Mouse (Mus musculus): Measurements from ENCODE around the gene Uri1.

Gene Uri1

GRCm38 (mm10) chr7:38024839-38025238 is 1.5 kb upstream of the Uri1 start:
- POLR2A ChIA-PET: interaction anchor here in 2 of 4 experiments (0.8 to 2.0 kb wide), 5 partner anchors 8 to 61 kb away, joined by 3 to 6 read pairs (median 3); no protein-coding TSS in a partner anchor

GRCm38 (mm10) chr7:38019770-38020169 is 3.6 kb downstream of the Uri1 start:
- POLR2A ChIA-PET: interaction anchor here (0.5 to 5.9 kb wide), 38 partner anchors 8 to 164 kb away, joined by 3 to 51 read pairs (median 4); partner anchors contain the start of genes 1600014C10Rik (in 1 of the 4) and Ccne1 (in 1 of the 4)
- CTCF ChIA-PET: interaction anchor here (0.5 to 1.5 kb wide), 10 partner anchors 8 to 181 kb away, joined by 3 to 8 read pairs (median 4); partner anchors contain the start of gene 1600014C10Rik (in 1 of the 4)

More at GRCm38 (mm10) chr7:38024839-38025238, 1.5 kb upstream of the Uri1 start:
- CTCF ChIA-PET: interaction anchor here in 1 of 4 experiments (0.8 kb wide), 1 partner anchor 37 kb away, joined by 3 read pairs; no protein-coding TSS in a partner anchor

- ChIA-PET CTCF (interaction anchor here (0.9 to 1.5 kb wide), 12 partner anchors 9 to 182 kb away, joined by 3 to 8 read pairs (median 3); partner anchors contain the start of gene 1600014C10Rik (in 1 of the 4)), POLR2A (interaction anchor here (0.5 to 5.9 kb wide), 43 partner anchors 8 to 580 kb away, joined by 3 to 51 read pairs (median 4); partner anchors contain the start of genes 1600014C10Rik (in 1 of the 4) and Ccne1 (in 1 of the 4))
Measured at GRCm38 (mm10) chr7:38019369-38019749, 4.0 kb downstream of the Uri1 start.

DNA sequence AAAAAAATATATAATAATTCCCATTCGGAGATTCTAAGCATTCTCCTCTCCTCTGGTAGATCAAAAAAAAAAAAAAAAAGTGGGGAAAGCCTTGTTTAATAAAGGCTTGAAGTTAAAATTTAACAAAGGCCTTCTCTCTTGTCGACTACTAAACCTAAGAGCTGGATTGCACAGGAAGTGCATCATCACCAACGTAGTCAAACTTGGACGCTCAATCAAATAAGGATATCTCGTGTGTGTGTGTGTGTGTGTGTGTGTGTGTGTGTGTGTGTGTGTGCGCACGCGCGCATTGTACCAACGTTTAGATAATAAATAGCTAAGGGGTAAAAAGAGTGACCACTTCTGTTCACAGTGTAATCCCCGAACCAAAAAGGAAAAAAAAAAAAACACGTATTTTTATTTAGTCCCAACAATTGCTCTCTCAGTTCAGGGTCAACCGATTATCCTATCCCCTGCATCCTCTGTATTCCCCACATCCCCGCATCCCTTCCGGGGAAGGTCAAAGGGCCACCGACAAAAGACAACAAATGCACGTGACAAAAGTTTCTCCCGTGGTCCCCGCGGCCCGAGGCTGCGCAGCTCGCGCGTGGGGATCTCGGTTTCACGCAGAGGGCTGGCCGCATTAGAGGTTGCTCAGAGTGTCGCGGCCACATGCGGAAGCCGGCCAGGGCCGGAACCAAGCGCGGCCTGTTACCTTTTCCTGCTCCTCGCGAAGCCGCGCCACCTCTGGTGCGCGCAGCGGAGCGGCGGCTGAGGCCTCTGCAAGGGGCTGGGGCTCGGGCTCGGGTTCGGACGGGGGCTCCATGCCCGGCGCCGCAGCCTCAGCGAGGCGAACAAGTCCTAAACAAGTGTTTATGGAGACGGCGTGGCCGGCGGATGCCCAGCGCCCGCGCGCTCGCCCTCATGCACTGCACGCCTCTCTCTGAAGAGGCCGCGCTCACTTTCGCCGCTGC is 4.7 kb downstream of the Uri1 start:
- POLR2A ChIA-PET: interaction anchor here (0.6 to 5.9 kb wide), 56 partner anchors 9 to 1709 kb away, joined by 3 to 51 read pairs (median 4); partner anchors contain the start of genes 1600014C10Rik (in 1 of the 4) and Ccne1 (in 1 of the 4)
- CTCF ChIA-PET: interaction anchor here (0.5 to 2.0 kb wide), 13 partner anchors 18 to 182 kb away, joined by 3 to 8 read pairs (median 4); partner anchors contain the start of gene 1600014C10Rik (in 1 of the 4)

DNA sequence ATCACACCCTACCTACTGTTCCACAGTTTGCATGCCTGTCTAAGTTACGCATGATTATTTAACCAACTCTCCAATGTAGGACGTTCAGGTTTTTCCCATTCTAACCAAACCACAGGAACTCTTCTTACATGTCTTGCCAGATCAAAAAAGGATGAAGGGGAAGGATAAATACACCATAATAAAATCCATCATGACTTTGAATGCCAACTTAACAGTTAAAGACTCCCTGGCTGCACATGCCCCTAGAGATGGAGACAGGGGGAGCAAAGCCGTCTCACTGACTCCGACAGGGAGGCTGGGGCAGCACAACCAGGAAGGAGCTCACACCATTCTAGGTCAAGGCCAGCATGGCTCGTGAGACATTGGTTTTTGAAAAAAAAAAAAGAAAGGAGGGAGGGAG is 8.0 kb downstream of the Uri1 start:
- CTCF ChIA-PET: interaction anchor here in 2 of 4 experiments (0.6 kb wide), 3 partner anchors 16 to 703 kb away, joined by 4 to 5 read pairs (median 4); no protein-coding TSS in a partner anchor

DNA sequence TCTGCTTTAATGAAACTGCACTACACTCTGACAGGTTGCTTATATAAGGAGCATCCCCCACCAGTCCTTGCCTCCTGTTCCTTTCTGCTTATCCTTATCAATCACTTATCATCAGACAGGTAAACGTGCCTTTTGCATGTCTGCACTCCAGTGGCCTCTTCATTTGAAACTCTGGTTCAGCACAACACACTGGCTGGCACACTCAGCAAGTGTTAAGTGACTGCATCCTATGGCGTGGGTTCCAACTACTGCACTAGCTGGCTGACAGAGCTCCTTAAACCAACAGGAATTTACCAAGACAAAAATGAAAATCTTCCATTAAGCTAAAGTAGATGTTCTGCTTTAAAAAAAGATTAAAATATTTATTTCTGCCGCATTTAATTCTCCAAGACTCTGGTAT is 9.4 kb downstream of the Uri1 start:
- ChIA-PET CTCF (no interaction called here), POLR2A (interaction anchor here in 2 of 4 experiments (1.2 to 1.7 kb wide), 4 partner anchors 10 to 22 kb away, joined by 3 to 4 read pairs (median 3); partner anchors contain the start of gene Uri1 (in 1 of the 2))

More for the DNA sequence above, 8.0 kb downstream of the Uri1 start:
- POLR2A ChIA-PET: interaction anchor here in 1 of 4 experiments (1.8 to 5.9 kb wide), 2 partner anchors 11 to 16 kb away, joined by 9 to 51 read pairs; no protein-coding TSS in a partner anchor

DNA sequence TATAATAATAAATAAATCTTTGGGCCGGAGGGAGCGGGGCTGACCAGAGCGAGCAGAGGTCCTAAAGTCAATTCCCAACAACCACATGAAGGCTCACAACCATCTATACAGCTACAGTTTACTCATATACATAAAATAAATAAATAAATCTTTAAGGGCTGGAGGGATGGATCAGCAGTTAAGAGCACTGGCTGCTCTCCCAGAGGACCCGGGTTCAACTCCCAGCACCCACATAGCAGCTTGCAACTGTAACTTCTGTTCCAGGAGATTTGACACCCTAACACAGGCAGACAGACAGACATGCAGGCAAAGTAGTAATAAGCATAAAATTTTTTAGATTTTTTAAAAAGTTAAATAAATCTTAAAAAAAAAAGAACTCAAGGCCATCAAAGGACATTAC is 10.5 kb downstream of the Uri1 start:
- ChIA-PET POLR2A (interaction anchor here in 2 of 4 experiments (0.7 to 1.7 kb wide), 4 partner anchors 11 to 419 kb away, joined by 3 to 5 read pairs (median 4); partner anchors contain the start of gene Uri1 (in 1 of the 2)), CTCF (interaction anchor here in 1 of 4 experiments (0.7 kb wide), 1 partner anchor 106 kb away, joined by 3 read pairs; no protein-coding TSS in a partner anchor)

GRCm38 (mm10) chr7:38008359-38008758 is 15.0 kb downstream of the Uri1 start:
- ChIA-PET CTCF (no interaction called here), POLR2A (interaction anchor here in 3 of 4 experiments (0.6 to 2.8 kb wide), 8 partner anchors 9 to 115 kb away, joined by 4 to 12 read pairs (median 4); no protein-coding TSS in a partner anchor)

GRCm38 (mm10) chr7:38002451-38002850 is 20.9 kb downstream of the Uri1 start:
- ChIA-PET POLR2A (interaction anchor here in 3 of 4 experiments (1.0 to 7.6 kb wide), 9 partner anchors 9 to 47 kb away, joined by 3 to 51 read pairs (median 5); no protein-coding TSS in a partner anchor), CTCF (interaction anchor here in 1 of 4 experiments (0.9 kb wide), 1 partner anchor 72 kb away, joined by 3 read pairs; no protein-coding TSS in a partner anchor)

GRCm38 (mm10) chr7:37999691-38000090 is 23.7 kb downstream of the Uri1 start:
- ChIA-PET CTCF (interaction anchor here (0.5 to 1.6 kb wide), 15 partner anchors 13 to 257 kb away, joined by 3 to 5 read pairs (median 4); no protein-coding TSS in a partner anchor), POLR2A (interaction anchor here in 2 of 4 experiments (0.6 to 7.6 kb wide), 7 partner anchors 12 to 88 kb away, joined by 3 to 51 read pairs (median 3); no protein-coding TSS in a partner anchor)

GRCm38 (mm10) chr7:37992861-37993260 is 30.5 kb downstream of the Uri1 start:
- POLR2A ChIA-PET: interaction anchor here (0.5 to 2.4 kb wide), 23 partner anchors 9 to 596 kb away, joined by 3 to 10 read pairs (median 4); partner anchors contain the start of genes Ccne1 (in 1 of the 4) and Plekhf1 (in 1 of the 4)
- CTCF ChIA-PET: interaction anchor here (0.6 to 1.6 kb wide), 10 partner anchors 9 to 437 kb away, joined by 3 to 5 read pairs (median 4); no protein-coding TSS in a partner anchor

DNA sequence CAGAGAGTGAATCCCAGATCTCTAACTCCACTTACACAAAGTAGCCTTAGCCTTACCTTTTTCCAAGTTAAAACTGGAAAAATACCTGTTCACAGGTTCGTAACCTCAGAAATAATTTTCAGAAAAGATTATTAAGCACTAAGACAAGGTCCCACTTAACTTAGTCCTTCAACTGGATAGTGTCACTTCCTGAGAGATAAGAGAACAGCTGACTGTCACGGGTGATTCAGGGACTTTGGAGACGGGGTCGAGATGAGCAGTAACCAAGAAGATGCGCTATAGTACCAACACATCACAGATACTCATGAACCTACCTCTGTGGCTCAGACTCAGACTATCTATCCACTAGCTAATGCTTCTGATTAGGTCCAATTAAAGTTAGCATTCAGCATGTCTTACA is 38.5 kb downstream of the Uri1 start:
- ChIA-PET POLR2A (interaction anchor here in 2 of 4 experiments (0.6 to 1.8 kb wide), 4 partner anchors 10 to 1765 kb away, joined by 3 to 6 read pairs (median 4); no protein-coding TSS in a partner anchor), CTCF (no interaction called here)

DNA sequence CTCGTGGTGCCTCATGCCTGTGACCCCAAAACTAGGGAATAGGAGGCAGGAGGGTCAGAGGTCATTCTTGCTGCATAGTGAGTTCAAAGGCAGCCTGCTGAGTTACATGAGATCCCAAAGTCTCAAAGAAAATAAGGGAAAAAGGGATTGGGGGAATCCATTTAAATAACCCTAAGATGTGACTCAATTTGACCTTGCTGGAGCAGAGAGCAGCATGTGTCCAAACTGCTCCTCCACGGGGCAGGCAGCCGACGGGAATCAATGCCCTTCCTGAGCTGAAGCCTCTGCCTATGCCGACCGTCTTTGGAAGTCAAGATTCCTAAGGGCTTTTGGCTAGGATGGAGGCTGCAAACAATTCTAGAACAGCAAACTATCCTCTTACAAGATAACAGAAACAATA is 39.9 kb downstream of the Uri1 start:
- ChIA-PET CTCF (interaction anchor here in 2 of 4 experiments (0.5 to 1.4 kb wide), 2 partner anchors 9 to 72 kb away, joined by 3 to 4 read pairs; no protein-coding TSS in a partner anchor), POLR2A (interaction anchor here in 2 of 4 experiments (0.7 to 1.8 kb wide), 8 partner anchors 15 to 124 kb away, joined by 3 to 6 read pairs (median 4); partner anchors contain the start of gene Ccne1 (in 1 of the 2))

DNA sequence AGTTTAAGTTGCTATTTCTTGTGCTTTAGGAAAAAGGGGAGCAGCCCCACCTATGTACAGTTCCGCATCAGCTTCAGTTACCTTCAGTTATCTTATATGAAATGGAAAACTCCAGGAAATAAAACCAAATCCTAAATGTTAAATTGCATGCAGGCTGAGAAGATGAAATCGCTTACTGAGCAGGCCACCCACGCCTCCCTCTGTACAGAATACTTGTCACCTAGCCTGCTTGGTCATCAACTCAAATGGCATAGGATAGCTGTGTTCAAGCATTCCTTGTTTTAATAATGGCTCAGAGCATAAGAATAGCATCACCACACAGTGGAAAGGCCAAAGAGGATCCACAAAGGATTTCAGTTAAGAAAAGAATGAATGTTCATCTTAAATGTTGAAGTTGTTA is 43.6 kb downstream of the Uri1 start:
- ChIA-PET CTCF (interaction anchor here in 1 of 4 experiments (0.6 kb wide), 1 partner anchor 213 kb away, joined by 3 read pairs; no protein-coding TSS in a partner anchor), POLR2A (interaction anchor here in 1 of 4 experiments (0.6 kb wide), 1 partner anchor 13 kb away, joined by 3 read pairs; no protein-coding TSS in a partner anchor)

DNA sequence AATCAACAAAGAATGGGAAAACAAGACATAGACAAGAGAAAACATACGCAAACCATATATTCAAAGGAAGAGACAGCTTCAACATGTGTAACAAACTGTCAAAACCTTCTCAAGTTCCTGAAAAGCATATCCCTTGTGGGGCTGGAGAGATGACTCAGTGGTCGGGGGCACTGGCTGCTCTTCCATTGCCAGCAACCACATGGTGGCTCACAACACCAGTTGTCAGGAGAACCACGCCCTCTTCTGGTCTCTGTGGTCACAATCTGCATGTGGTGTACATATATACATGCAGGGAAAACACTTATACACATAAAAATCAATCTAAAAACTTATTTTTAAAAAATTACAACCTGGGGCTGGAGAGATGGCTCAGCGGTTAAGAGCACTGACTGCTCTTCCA is 44.9 kb downstream of the Uri1 start:
- ChIA-PET CTCF (interaction anchor here in 1 of 4 experiments (0.6 kb wide), 1 partner anchor 44 kb away, joined by 3 read pairs; no protein-coding TSS in a partner anchor), POLR2A (no interaction called here)

- ChIA-PET POLR2A (no interaction called here), CTCF (no interaction called here)
Measured at GRCm38 (mm10) chr7:37977676-37978075, 45.7 kb downstream of the Uri1 start.

DNA sequence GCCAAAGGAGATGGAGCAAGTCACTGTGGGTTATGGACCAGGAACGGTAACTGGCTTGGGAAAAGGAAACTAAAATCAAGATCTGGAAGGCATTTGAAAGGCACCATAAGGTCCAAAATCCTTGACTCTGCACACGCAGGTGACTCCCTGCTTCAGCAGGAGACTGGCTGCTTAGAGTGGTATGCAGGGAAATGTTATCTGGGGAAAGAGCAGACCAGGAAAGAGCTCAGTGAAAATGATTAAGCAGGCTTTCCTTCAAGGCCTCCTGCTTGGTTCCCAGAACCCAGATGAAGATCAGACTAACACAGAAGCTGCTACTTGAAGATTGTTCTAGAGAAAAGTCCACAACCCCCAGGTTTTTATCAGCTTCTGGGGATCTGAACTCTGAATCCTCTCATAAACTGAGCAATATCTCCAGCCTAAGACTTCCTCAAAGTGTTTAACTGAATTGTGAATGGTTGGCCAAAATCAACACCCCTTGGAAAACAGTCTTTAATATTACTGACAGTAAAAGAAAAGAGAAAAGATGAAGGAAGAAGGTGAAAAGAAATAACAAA is 50.3 kb downstream of the Uri1 start:
- ChIA-PET CTCF (interaction anchor here in 1 of 4 experiments (0.7 kb wide), 1 partner anchor 156 kb away, joined by 4 read pairs; no protein-coding TSS in a partner anchor), POLR2A (interaction anchor here in 2 of 4 experiments (0.6 to 1.9 kb wide), 2 partner anchors 11 to 12 kb away, joined by 3 to 5 read pairs; no protein-coding TSS in a partner anchor)
